Mouse (Mus musculus): ENCODE results near the gene Nck1. TPM values are rescaled to one million over a fixed set of nuclear protein-coding genes. Genes with fewer than 3 reads are reported as not detected.

Nck1 gene
- polyA plus RNA-seq, 1 experiment from 2014 or later: 92.5 TPM

DNA sequence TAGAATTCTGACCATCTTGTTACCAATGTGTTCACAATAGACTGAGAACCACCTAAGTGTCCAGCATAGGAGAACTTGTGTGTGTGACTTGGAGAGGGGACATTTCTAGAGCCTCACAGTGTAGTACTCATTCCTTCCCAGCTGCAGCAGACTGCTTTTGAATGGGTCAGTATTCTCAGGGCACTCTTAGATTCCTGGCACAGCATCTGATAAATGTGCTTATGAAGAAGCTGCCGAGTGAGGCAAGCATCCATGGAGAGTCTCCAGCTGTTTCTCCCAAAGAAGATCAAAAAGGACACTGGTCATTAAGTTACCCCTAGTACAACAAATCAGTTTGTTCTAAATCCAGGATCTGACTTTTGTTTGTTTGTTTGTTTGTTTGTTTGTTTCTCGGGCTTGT is 27.4 kb upstream of the Nck1 start:
- 81% methylated on average over 2 of the region's 2 CpGs for WGBS
- Histone ChIP-seq H3K9me3 (replicated peaks; ENCODE audit: control insufficient read depth, low read length) (no peaks in the 10 kb centered on the region), H3K4me1 (ENCODE audit: control insufficient read depth, insufficient read depth, low read length) (no peaks in the 10 kb centered on the region; the same call in 1 of the 2 replicates), H3K9ac (replicated peaks; ENCODE audit: low read length) (no peak overlapping the region), H3K4me3 (ENCODE audit: low read depth, low read length) (no peak overlapping the region), H3K27me3 (ENCODE audit: control insufficient read depth, insufficient read depth, low read length) (no peaks in the 10 kb centered on the region), H3K4me2 (ENCODE audit: low read depth, low read length) (no peak overlapping the region), H3K27ac (replicated peaks; ENCODE audit: low read depth, low read length) (no peak overlapping the region), H3K36me3 (replicated peaks; ENCODE audit: control insufficient read depth, insufficient read depth, low read depth, low read length) (no peaks in the 10 kb centered on the region)
- no peak for DNase-seq (ENCODE audit: low spot score)
- no peak for ATAC-seq (replicated peaks; ENCODE audit: insufficient number of reproducible peaks, low FRiP score, low TSS enrichment, low read depth)

DNA sequence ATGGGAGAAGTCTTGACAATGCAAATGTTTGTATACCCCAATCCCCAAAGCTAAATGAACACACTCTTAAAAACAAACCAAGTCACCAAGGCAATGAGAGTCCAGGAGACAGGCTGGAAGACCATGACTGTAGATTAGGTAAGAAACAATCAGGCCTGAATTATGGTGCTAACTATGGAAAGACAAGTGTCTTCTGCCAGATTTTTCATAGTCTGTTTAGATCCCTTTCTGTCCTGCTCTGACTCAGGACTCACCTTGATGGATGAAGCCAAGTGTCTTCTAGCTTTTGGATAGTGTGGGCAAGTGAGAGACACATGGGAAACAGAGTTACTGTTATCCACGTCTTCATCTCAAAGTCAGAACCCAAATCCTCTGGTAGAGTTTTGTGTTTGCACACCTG is 25.6 kb upstream of the Nck1 start:
- Histone ChIP-seq H3K4me1 (ENCODE audit: control insufficient read depth, insufficient read depth, low read length) (no peaks in the 10 kb centered on the region; the same call in 1 of the 2 replicates), H3K4me3 (ENCODE audit: low read depth, low read length) (no peak overlapping the region), H3K9ac (replicated peaks; ENCODE audit: low read length) (no peak overlapping the region), H3K27me3 (ENCODE audit: control insufficient read depth, insufficient read depth, low read length) (no peaks in the 10 kb centered on the region), H3K27ac (replicated peaks; ENCODE audit: low read depth, low read length) (no peak overlapping the region), H3K9me3 (replicated peaks; ENCODE audit: control insufficient read depth, low read length) (no peaks in the 10 kb centered on the region), H3K4me2 (ENCODE audit: low read depth, low read length) (no peak overlapping the region), H3K36me3 (replicated peaks; ENCODE audit: control insufficient read depth, insufficient read depth, low read depth, low read length) (no peaks in the 10 kb centered on the region)
- 78% methylated on average over 1 of the region's 1 CpGs for WGBS
- no peak for ATAC-seq (replicated peaks; ENCODE audit: insufficient number of reproducible peaks, low FRiP score, low TSS enrichment, low read depth)
- no peak for DNase-seq (ENCODE audit: low spot score)

DNA sequence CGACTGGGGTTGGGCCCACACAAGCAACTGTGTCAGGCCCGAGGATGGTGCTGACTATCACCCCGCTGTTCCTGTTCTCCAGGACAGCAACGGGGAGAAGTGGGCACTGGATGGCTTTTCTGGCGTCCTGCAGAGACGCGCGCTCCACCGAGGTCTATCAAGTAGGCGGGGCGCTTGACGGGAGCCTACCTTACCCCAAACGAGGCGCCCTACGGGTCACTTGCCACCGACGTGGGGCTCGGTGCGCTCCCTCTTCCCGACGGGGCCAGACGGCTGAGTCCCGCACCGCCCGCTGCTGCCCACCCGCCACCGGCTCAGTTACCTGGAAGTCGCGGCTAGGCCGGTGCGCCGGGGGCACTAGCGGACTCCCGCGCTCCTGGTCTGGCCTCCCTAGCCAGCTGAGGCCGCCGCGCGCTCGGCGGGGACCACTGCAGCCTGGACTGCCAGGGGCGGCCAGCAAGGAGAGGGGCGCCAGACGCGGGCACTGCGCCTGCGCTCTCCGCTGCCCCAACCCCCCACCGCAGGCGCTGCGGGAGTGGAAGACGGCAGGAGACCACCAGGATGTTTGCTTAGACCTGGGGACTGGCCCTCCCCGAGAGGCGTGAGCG is 24.8 kb upstream of the Nck1 start, which contains the start of gene Slc35g2:
TSS of gene Slc35g2 (minus strand) at position 465 of the 608 bp plus-strand sequence.
- Histone ChIP-seq H3K9me3 (replicated peaks; ENCODE audit: control insufficient read depth, low read length) (no peaks in the 10 kb centered on the region), H3K4me1 (ENCODE audit: control insufficient read depth, insufficient read depth, low read length) (no peaks in the 10 kb centered on the region; the same call in 1 of the 2 replicates), H3K36me3 (replicated peaks; ENCODE audit: control insufficient read depth, insufficient read depth, low read depth, low read length) (no peaks in the 10 kb centered on the region), H3K4me2 (ENCODE audit: low read depth, low read length) (peak within 1 kb of the TSS; percentile 84), H3K9ac (replicated peaks; ENCODE audit: low read length) (peak within 1 kb of the TSS; percentile 61), H3K27me3 (ENCODE audit: control insufficient read depth, insufficient read depth, low read length) (no peaks in the 10 kb centered on the region), H3K4me3 (ENCODE audit: low read depth, low read length) (peak within 1 kb of the TSS; percentile 56), H3K27ac (replicated peaks; ENCODE audit: low read depth, low read length) (no peak within 1 kb of the TSS)
- whole genome bisulfite sequencing: under 1% methylated on average over 55 of the region's 55 CpGs
- peak; percentile 88 for ATAC-seq (replicated peaks; ENCODE audit: insufficient number of reproducible peaks, low FRiP score, low TSS enrichment, low read depth)
- DNase-seq (ENCODE audit: low spot score): peak; percentile 79

DNA sequence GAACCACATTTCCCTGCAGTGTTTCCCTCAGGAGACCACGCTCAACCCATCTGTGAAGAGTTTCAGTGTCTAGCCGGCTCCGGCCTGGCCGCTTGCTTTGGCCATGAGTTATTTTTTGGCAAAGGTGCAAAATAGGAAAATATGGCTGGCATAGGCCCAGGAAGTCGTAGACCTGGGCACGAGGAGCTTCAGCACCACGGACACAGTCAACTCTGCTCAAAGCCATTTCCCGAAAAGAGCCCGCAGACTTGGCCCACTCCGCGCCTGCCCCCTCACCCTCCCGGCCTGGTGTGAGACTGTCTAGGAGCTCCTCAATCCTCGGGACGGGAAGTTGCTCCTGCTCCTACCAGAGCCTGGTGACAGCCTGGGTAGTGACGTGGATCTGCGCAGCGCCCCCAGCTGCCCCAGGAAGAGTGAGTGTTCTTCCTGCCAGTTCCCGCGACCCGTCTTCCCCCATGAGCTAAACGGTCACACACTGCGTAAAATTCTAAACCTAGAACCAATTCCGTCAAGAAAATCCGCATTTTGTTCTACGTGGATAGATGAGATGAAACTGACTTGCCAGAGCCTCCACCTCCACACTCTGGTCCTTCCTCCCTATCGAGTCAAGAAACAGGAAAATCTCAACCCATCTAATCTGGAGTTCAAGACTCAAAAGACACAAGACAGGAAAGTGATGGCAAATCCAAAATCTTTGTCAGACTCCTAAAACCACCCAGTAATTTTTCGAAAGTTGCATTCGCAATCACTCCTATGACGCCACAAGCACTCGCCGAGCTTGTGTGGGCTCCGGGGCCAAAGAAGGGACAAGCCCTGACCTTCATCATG is 24.1 kb upstream of the Nck1 start:
- Histone ChIP-seq H3K9me3 (replicated peaks; ENCODE audit: control insufficient read depth, low read length) (no peaks in the 10 kb centered on the region), H3K4me2 (ENCODE audit: low read depth, low read length) (peak overlapping the region; percentile 84), H3K4me3 (ENCODE audit: low read depth, low read length) (peak overlapping the region; percentile 56), H3K4me1 (ENCODE audit: control insufficient read depth, insufficient read depth, low read length) (no peaks in the 10 kb centered on the region; the same call in 1 of the 2 replicates), H3K27me3 (ENCODE audit: control insufficient read depth, insufficient read depth, low read length) (no peaks in the 10 kb centered on the region), H3K9ac (replicated peaks; ENCODE audit: low read length) (peak overlapping the region; percentile 61), H3K27ac (replicated peaks; ENCODE audit: low read depth, low read length) (no peak overlapping the region), H3K36me3 (replicated peaks; ENCODE audit: control insufficient read depth, insufficient read depth, low read depth, low read length) (no peaks in the 10 kb centered on the region)
- peak; percentile 46 for DNase-seq (ENCODE audit: low spot score)
- ATAC-seq (replicated peaks; ENCODE audit: insufficient number of reproducible peaks, low FRiP score, low TSS enrichment, low read depth): peak; percentile 51; the same call in 1 of the 2 replicates
- 12% methylated on average over 32 of the region's 32 CpGs for WGBS

DNA sequence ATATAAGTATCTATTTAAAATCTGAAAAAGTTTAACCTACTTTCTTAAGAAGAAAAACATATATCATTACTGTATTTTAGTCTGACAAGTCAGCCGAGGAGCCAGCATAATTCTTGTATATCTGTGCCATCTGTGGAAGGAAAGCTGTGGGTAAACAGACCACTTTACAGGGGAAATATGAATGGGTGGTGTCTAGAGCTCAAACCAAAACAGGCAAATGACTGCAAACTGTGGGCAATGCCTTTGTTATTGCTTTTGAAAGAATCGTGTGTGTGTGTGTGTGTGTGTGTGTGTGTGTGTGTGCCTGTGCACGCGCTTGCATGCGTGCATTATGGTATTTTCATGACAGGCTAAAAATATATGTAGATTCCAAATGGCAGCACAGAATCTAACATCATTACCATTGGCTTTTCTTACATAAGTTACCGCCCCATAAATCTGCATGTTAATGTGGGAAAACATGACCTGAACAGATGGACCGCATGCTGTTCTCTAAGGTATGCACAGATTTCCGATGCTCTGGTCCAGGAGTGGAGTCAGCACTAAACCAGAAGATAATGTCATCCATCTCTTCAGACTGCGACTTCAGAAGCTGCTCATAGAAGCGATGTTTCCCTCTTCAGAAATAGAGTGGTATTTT is 14.4 kb upstream of the Nck1 start:
- no peaks in the 10 kb centered on the region for H3K4me1 ChIP-seq (ENCODE audit: control insufficient read depth, insufficient read depth, low read length)
- H3K9ac ChIP-seq (replicated peaks; ENCODE audit: low read length): no peak overlapping the region
- DNase-seq (ENCODE audit: low spot score): no peak
- WGBS: 88% methylated on average over 10 of the region's 10 CpGs
- no peak overlapping the region for H3K27ac ChIP-seq (replicated peaks; ENCODE audit: low read depth, low read length)
- no peak overlapping the region for H3K4me3 ChIP-seq (ENCODE audit: low read depth, low read length)
- no peaks in the 10 kb centered on the region for H3K9me3 ChIP-seq (replicated peaks; ENCODE audit: control insufficient read depth, low read length)
- no peak for ATAC-seq (replicated peaks; ENCODE audit: insufficient number of reproducible peaks, low FRiP score, low TSS enrichment, low read depth)
- H3K27me3 ChIP-seq (ENCODE audit: control insufficient read depth, insufficient read depth, low read length): no peaks in the 10 kb centered on the region
- H3K4me2 ChIP-seq (ENCODE audit: low read depth, low read length): no peak overlapping the region
- H3K36me3 ChIP-seq (replicated peaks; ENCODE audit: control insufficient read depth, insufficient read depth, low read depth, low read length): no peaks in the 10 kb centered on the region

DNA sequence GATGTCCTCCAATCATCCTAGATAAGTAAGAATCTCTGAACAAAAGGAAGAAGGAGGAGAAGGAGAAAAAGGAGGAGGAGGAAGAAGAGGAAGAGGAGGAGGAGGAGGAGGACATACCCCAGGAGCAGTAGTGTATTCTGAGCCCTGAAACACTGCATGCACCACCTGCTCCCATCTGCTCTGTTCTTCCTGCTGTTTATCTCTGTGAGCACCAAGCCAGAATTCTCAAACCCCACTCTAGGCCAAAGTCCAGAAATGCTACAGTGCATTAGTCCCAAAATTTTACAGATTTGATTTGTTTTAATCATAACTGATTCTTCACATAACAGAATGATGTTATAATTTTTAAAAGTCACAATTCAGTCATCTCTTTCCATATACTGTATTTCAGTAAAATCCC is 13.1 kb upstream of the Nck1 start:
- Histone ChIP-seq H3K4me3 (ENCODE audit: low read depth, low read length) (no peak overlapping the region), H3K9ac (replicated peaks; ENCODE audit: low read length) (no peak overlapping the region), H3K4me1 (ENCODE audit: control insufficient read depth, insufficient read depth, low read length) (no peaks in the 10 kb centered on the region), H3K9me3 (replicated peaks; ENCODE audit: control insufficient read depth, low read length) (no peaks in the 10 kb centered on the region), H3K27me3 (ENCODE audit: control insufficient read depth, insufficient read depth, low read length) (no peaks in the 10 kb centered on the region), H3K27ac (replicated peaks; ENCODE audit: low read depth, low read length) (no peak overlapping the region), H3K36me3 (replicated peaks; ENCODE audit: control insufficient read depth, insufficient read depth, low read depth, low read length) (no peaks in the 10 kb centered on the region), H3K4me2 (ENCODE audit: low read depth, low read length) (no peak overlapping the region)
- DNase-seq (ENCODE audit: low spot score) (no peak), ATAC-seq (replicated peaks; ENCODE audit: insufficient number of reproducible peaks, low FRiP score, low TSS enrichment, low read depth) (no peak)

DNA sequence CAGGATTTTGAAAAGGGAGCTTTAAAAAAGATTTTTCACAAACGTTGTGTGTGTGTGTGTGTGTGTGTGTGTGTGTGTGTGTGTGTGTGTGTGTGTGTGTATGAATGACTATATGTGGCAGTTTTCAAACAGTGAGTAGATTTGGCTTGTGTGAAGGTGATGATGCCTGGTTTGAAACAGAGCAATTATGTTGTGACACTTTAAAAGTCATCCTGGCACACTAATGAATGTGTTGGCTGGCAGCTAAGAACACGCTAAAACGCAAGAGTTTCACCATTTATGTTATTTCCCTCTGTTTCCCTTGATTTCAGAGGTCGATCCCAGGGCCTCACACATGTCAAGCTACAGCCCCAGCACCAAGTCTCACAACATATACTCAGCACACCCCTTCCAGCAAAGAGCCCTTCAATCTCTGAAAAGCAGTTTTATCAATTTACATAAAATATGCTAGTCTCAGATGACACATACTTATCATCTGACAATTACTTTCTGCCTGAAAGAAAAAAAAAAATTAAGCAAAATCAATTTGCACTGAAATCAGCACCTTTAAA is 12.2 kb upstream of the Nck1 start:
- H3K4me1 ChIP-seq (ENCODE audit: control insufficient read depth, insufficient read depth, low read length): no peaks in the 10 kb centered on the region
- H3K36me3 ChIP-seq (replicated peaks; ENCODE audit: control insufficient read depth, insufficient read depth, low read depth, low read length): no peaks in the 10 kb centered on the region
- DNase-seq (ENCODE audit: low spot score) (no peak), ATAC-seq (replicated peaks; ENCODE audit: insufficient number of reproducible peaks, low FRiP score, low TSS enrichment, low read depth) (no peak)
- WGBS: 80% methylated on average over 4 of the region's 4 CpGs
- H3K4me3 ChIP-seq (ENCODE audit: low read depth, low read length): no peak overlapping the region
- H3K9ac ChIP-seq (replicated peaks; ENCODE audit: low read length): no peak overlapping the region
- H3K4me2 ChIP-seq (ENCODE audit: low read depth, low read length): no peak overlapping the region
- H3K27ac ChIP-seq (replicated peaks; ENCODE audit: low read depth, low read length): no peak overlapping the region
- no peaks in the 10 kb centered on the region for H3K27me3 ChIP-seq (ENCODE audit: control insufficient read depth, insufficient read depth, low read length)
- no peaks in the 10 kb centered on the region for H3K9me3 ChIP-seq (replicated peaks; ENCODE audit: control insufficient read depth, low read length)
